Mouse (Mus musculus) liver, postnatal 0 days (tissue): ENCODE data around the gene Efnb3.

Experiments used
- CTCF ChIP-seq: sonication (generic); IDR thresholded peaks from 2 replicates; pipeline ENCODE4 v1.5.1; 2016; ENCODE audit warnings: antibody characterized with exemption, low read depth
- EP300 ChIP-seq: IDR thresholded peaks from 2 replicates; pipeline ENCODE4 v1.6.1; 2016; ENCODE audit warnings: antibody characterized with exemption, low read depth, mild to moderate bottlenecking

GRCm38 (mm10) chr11:69603516-69603915 is 43.5 kb upstream of the Efnb3 start:
- TF ChIP-seq EP300, result no peak
- TF ChIP-seq CTCF, result no peak
